Mouse (Mus musculus) layer of hippocampus, adult 8-10 months (tissue): ENCODE results near the gene Tfr2. TPM values are rescaled to one million over a fixed set of nuclear protein-coding genes. Genes with fewer than 3 reads are reported as not detected.

ENCODE experiments used
- DNase-seq, 2 experiments: peaks; one replicate each; pipeline ENCODE4 v3.0.0; 2022; ENCODE audit warnings: low spot score in 2 of 2
- microRNA-seq, 2 experiments: library from miRNA; unstranded; fragments of <30 nt; microRNA quantifications; one replicate each; pipeline ENCODE4 v1.2.0; 2022
- total RNA-seq, 4 experiments: library from RNA; stranded (reverse); gene quantifications; 2 replicates each; pipeline ENCODE4 v1.2.4; 2022

Tfr2 gene
- total RNA-seq, 4 experiments from 2014 or later = 12.5 to 21.7 (median 15.9) TPM

GRCm38 (mm10) chr5:137615347-137615746 is 45.7 kb downstream of the Tfr2 start:
- DNase-seq = no peak

GRCm38 (mm10) chr5:137623937-137624530 is 54.4 kb downstream of the Tfr2 start:
- no peak for DNase-seq

GRCm38 (mm10) chr5:137627991-137628390 is 58.4 kb downstream of the Tfr2 start:
- no peak for DNase-seq

GRCm38 (mm10) chr5:137628498-137629305 is 59.1 kb downstream of the Tfr2 start, which contains the start of the genes Fbxo24, Lrch4 and Gm20605:
Gene Fbxo24, minus strand, starts transcription at chr5:137629002.
Gene Lrch4, plus strand, starts transcription at chr5:137629121.
Gene Gm20605, plus strand, starts transcription at chr5:137629175.
- peak; percentile 99 to 100 for DNase-seq

- peak in 1 of 2 experiments; percentile 56 for DNase-seq
Observed at GRCm38 (mm10) chr5:137629306-137629721, 59.7 kb downstream of the Tfr2 start.

GRCm38 (mm10) chr5:137629906-137630545 is 60.4 kb downstream of the Tfr2 start:
- DNase-seq = no peak

- no peak for DNase-seq
Observed at GRCm38 (mm10) chr5:137630602-137631001, 61.0 kb downstream of the Tfr2 start.

- DNase-seq = peak; percentile 38 to 52
Observed at GRCm38 (mm10) chr5:137631171-137631570, 61.5 kb downstream of the Tfr2 start.

- no peak for DNase-seq
Observed at GRCm38 (mm10) chr5:137631591-137631990, 62.0 kb downstream of the Tfr2 start.

GRCm38 (mm10) chr5:137633397-137634084 is 63.9 kb downstream of the Tfr2 start:
- DNase-seq = no peak

Small RNAs within 50 kb of the gene (microRNA-seq; reads per million reads assigned to microRNA genes)
- gene Mir6418 = 0.64 to 3.3 reads per million in 2 experiments

Other genes starting within 250 kb of the Tfr2 start
- gene Slc12a9, start 236.2 kb upstream of the Tfr2 start, total RNA-seq = 10 to 100 TPM; 25.6 to 37.8 (median 32.0) TPM
- 1 to 10 TPM; 5.6 to 7.2 (median 5.9) TPM for gene Ephb4, start 219.7 kb upstream of the Tfr2 start, total RNA-seq
- under 1 TPM; 0.16 to 0.22 (median 0.17) TPM for gene Zan, start 92.8 kb upstream of the Tfr2 start, total RNA-seq
- 10 to 100 TPM; 30.4 to 33.1 (median 32.4) TPM for gene Pop7, start 67.3 kb upstream of the Tfr2 start, total RNA-seq
- gene Gigyf1, start 51.3 kb upstream of the Tfr2 start, total RNA-seq = 10 to 100 TPM; 60.2 to 75.9 (median 65.5) TPM
- gene Epo, start 36.6 kb upstream of the Tfr2 start, total RNA-seq = not detected
- gene Gnb2, start 36.3 kb upstream of the Tfr2 start, total RNA-seq = 100 to 1,000 TPM; 572 to 587 (median 576) TPM
- gene Actl6b, start 16.3 kb upstream of the Tfr2 start, total RNA-seq = 100 to 1,000 TPM; 116 to 137 (median 125) TPM
- 10 to 100 TPM; 19.2 to 28.5 (median 26.2) TPM for gene Mospd3, start 31.2 kb downstream of the Tfr2 start, total RNA-seq
- 1 to 10 TPM; 7.2 to 9.6 (median 8.9) TPM for gene Pcolce, start 43.9 kb downstream of the Tfr2 start, total RNA-seq
- under 1 TPM; 0.22 to 0.69 (median 0.34) TPM for gene Fbxo24, start 59.2 kb downstream of the Tfr2 start, total RNA-seq
- 10 to 100 TPM; 18.8 to 26.8 (median 22.5) TPM for gene Lrch4, start 59.3 kb downstream of the Tfr2 start, total RNA-seq
- 10 to 100 TPM; 14.7 to 24.8 (median 19.2) TPM for gene Gm20605, start 59.3 kb downstream of the Tfr2 start, total RNA-seq
- gene Sap25, start 71.5 kb downstream of the Tfr2 start, total RNA-seq = 10 to 100 TPM in 3 of 4 experiments, 1 to 10 TPM in 1; 8.0 to 14.2 (median 10.6) TPM
- under 1 TPM; 0.12 to 0.49 (median 0.28) TPM for gene Irs3, start 75.9 kb downstream of the Tfr2 start, total RNA-seq
- 10 to 100 TPM; 66.1 to 66.6 (median 66.5) TPM for gene Agfg2, start 114.9 kb downstream of the Tfr2 start, total RNA-seq
- gene Nyap1, start 171.8 kb downstream of the Tfr2 start, total RNA-seq = 10 to 100 TPM; 64.7 to 77.5 (median 68.4) TPM
- 100 to 1,000 TPM; 146 to 236 (median 178) TPM for gene Tsc22d4, start 175.9 kb downstream of the Tfr2 start, total RNA-seq
- 10 to 100 TPM; 11.5 to 16.3 (median 14.1) TPM for gene Ppp1r35, start 209.0 kb downstream of the Tfr2 start, total RNA-seq
- gene Mepce, start 217.8 kb downstream of the Tfr2 start, total RNA-seq = 10 to 100 TPM; 44.6 to 52.9 (median 48.3) TPM
- gene Zcwpw1, start 218.0 kb downstream of the Tfr2 start, total RNA-seq = 1 to 10 TPM; 6.7 to 9.1 (median 7.5) TPM